In the genomic region with DNA sequence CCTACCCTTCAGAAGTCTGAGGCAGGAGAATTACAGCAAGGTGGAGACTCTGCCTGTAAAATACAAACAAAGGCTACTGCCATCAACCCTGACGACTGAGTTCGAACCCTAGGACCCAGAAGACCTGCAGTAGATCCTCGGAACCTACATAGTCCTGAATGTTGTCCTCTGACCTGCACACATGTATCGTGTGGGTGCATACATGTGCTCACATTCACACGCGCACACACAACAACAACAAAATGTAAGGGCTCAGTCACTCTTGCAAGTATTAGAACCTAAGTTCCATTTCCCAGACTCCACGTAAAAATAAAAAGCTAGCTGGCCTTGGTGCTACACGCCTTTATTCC, we compare ENCODE assay signal across 1 mouse cellular context.
TF ChIP-seq lines count a peak whose summit lies in the region.

No protein-coding gene starts in this region.

TF ChIP-seq in CH12.LX, 34 proteins besides CTCF, POLR2A, EP300 and RAD21 (continued from another document):
- TF ChIP-seq CHD2 (IDR thresholded peaks at IDR 0.05; ENCODE audit: low read length) (no peak), ZC3H11A (IDR thresholded peaks at IDR 0.05; ENCODE audit: low read depth, low read length) (no peak), CHD1 (IDR thresholded peaks at IDR 0.05; ENCODE audit: low read depth, low read length) (no peak)
